Mouse (Mus musculus): ENCODE results near the gene Rasl2-9.
"Not testable (repeated sequence)": the region's sequence is repeated elsewhere in the genome, so short reads cannot be mapped to it uniquely, and the experiment has no call there.

Rasl2-9 gene

GRCm38 (mm10) chr7:5125549-5126406 lies at the start of gene Rasl2-9:
Gene Rasl2-9, minus strand, starts transcription at chr7:5125950.
- DNase-seq: peak; percentile 84

- not testable (repeated sequence) for DNase-seq
Measured at GRCm38 (mm10) chr7:5149570-5149969, 23.8 kb upstream of the Rasl2-9 start, which contains the start of gene Vmn1r55. Gene Vmn1r55, minus strand, starts transcription at chr7:5149670.

GRCm38 (mm10) chr7:5125078-5125477 lies 672 bp downstream of the Rasl2-9 start:
- no peak for DNase-seq

- no peak for DNase-seq
Measured at GRCm38 (mm10) chr7:5116850-5117249, 8.9 kb downstream of the Rasl2-9 start, which contains the start of gene Rfpl4. Gene Rfpl4, minus strand, starts transcription at chr7:5116950.

GRCm38 (mm10) chr7:5112701-5113100 lies 13.0 kb downstream of the Rasl2-9 start:
- no peak for DNase-seq

GRCm38 (mm10) chr7:5109301-5109700 lies 16.4 kb downstream of the Rasl2-9 start:
- no peak for DNase-seq

GRCm38 (mm10) chr7:5108272-5108671 lies 17.5 kb downstream of the Rasl2-9 start:
- no peak for DNase-seq

- no peak for DNase-seq
Measured at GRCm38 (mm10) chr7:5102564-5102963, 23.2 kb downstream of the Rasl2-9 start.

- DNase-seq: no peak
Measured at GRCm38 (mm10) chr7:5101066-5101663, 24.6 kb downstream of the Rasl2-9 start.

GRCm38 (mm10) chr7:5099796-5100195 lies 26.0 kb downstream of the Rasl2-9 start:
- no peak for DNase-seq

- DNase-seq: no peak
Measured at GRCm38 (mm10) chr7:5098769-5099168, 27.0 kb downstream of the Rasl2-9 start.

- DNase-seq: peak; percentile 44
Measured at GRCm38 (mm10) chr7:5092831-5093510, 32.8 kb downstream of the Rasl2-9 start.

GRCm38 (mm10) chr7:5092381-5092780 lies 33.4 kb downstream of the Rasl2-9 start:
- no peak for DNase-seq

GRCm38 (mm10) chr7:5091008-5091728 lies 34.6 kb downstream of the Rasl2-9 start:
- DNase-seq: no peak

GRCm38 (mm10) chr7:5089853-5090252 lies 35.9 kb downstream of the Rasl2-9 start:
- no peak for DNase-seq

- peak; percentile 35 for DNase-seq
Measured at GRCm38 (mm10) chr7:5087886-5088285, 37.9 kb downstream of the Rasl2-9 start.

- no peak for DNase-seq
Measured at GRCm38 (mm10) chr7:5086921-5087440, 38.8 kb downstream of the Rasl2-9 start.

- DNase-seq: no peak
Measured at GRCm38 (mm10) chr7:5085512-5085911, 40.2 kb downstream of the Rasl2-9 start.

- DNase-seq: peak; percentile 31
Measured at GRCm38 (mm10) chr7:5083325-5084105, 42.2 kb downstream of the Rasl2-9 start.

- no peak for DNase-seq
Measured at GRCm38 (mm10) chr7:5081939-5082338, 43.8 kb downstream of the Rasl2-9 start.

- DNase-seq: no peak
Measured at GRCm38 (mm10) chr7:5081241-5081640, 44.5 kb downstream of the Rasl2-9 start.

GRCm38 (mm10) chr7:5080815-5081214 lies 44.9 kb downstream of the Rasl2-9 start:
- DNase-seq: no peak

Measured in kidney, postnatal 14 days (tissue).